ENCODE assay signal across 16 mouse cellular contexts in genomic region chr17:25879750-25880149, GRCm38 (mm10). TPM values are rescaled to one million over a fixed set of nuclear protein-coding genes. Genes with fewer than 3 reads are reported as not detected.
DNase-seq lines count a peak whose midpoint lies in the region; ATAC-seq and TF ChIP-seq lines count a peak whose summit lies in the region.
"Had no signal": no experiment of that assay in that cellular context is flagged by ENCODE, and none has a peak within 500 bp of the region (broad histone marks: within the 10 kb centered on the region; RNA-seq: fewer than 3 reads in every experiment).

No protein-coding gene starts in this region.

- no peak for ATAC-seq in cerebellum, adult (ENCODE audit: insufficient number of reproducible peaks, low FRiP score, low TSS enrichment)
- no peak for ATAC-seq in hindbrain, embryonic 12.5 days (ENCODE audit: low FRiP score)
- ATAC-seq in liver, embryonic 13.5 days (ENCODE audit: low read depth) = no peak
- no peak for ATAC-seq in liver, postnatal 0 days
- ATAC-seq: intestine, embryonic 16.5 days; lung, postnatal 0 days had no signal

- no peak for TF ChIP-seq EP300 in liver, postnatal 0 days (IDR thresholded peaks at IDR 0.05; ENCODE audit: low read depth)

- H3K36me3 ChIP-seq in hindbrain, embryonic 10.5 days = peaks cover 59% of the 10 kb centered on the region
- peaks cover 44% of the 10 kb centered on the region for H3K36me3 ChIP-seq in hindbrain, embryonic 12.5 days
- peaks cover 37% of the 10 kb centered on the region for H3K36me3 ChIP-seq in liver, embryonic 13.5 days
- peaks cover 21% of the 10 kb centered on the region for H3K36me3 ChIP-seq in liver, postnatal 0 days (replicated peaks; ENCODE audit: insufficient read depth, low read length)
- no peaks in the 10 kb centered on the region for H3K36me3 ChIP-seq in myocyte (ENCODE audit: control insufficient read depth, insufficient read depth)

- H3K4me1 ChIP-seq in hindbrain, embryonic 10.5 days (replicated peaks) = peaks cover 93% of the 10 kb centered on the region
- peaks cover 39% of the 10 kb centered on the region for H3K4me1 ChIP-seq in hindbrain, embryonic 12.5 days
- peaks cover 65% of the 10 kb centered on the region for H3K4me1 ChIP-seq in liver, embryonic 13.5 days (replicated peaks)
- H3K4me1 ChIP-seq in liver, postnatal 0 days (ENCODE audit: insufficient read depth) = peaks cover 24% of the 10 kb centered on the region

- no peak for TF ChIP-seq POLR2A in myocyte (IDR thresholded peaks at IDR 0.05; ENCODE audit: insufficient read length, low read depth)

- H3K9ac ChIP-seq in hindbrain, embryonic 12.5 days = no peak overlapping the region
- no peak overlapping the region for H3K9ac ChIP-seq in liver, embryonic 13.5 days
- no peak overlapping the region for H3K9ac ChIP-seq in liver, postnatal 0 days (replicated peaks)
- H3K9ac ChIP-seq: hindbrain, embryonic 14.5 days; liver, embryonic 14.5 days had no signal

- no peak overlapping the region for H3K4me2 ChIP-seq in hindbrain, embryonic 12.5 days (replicated peaks)
- no peak overlapping the region for H3K4me2 ChIP-seq in liver, embryonic 13.5 days
- H3K4me2 ChIP-seq in liver, postnatal 0 days (ENCODE audit: low read depth, low read length) = no peak overlapping the region
- no peak overlapping the region for H3K4me2 ChIP-seq in myocyte (ENCODE audit: low read depth)
- H3K4me2 ChIP-seq: hindbrain, embryonic 14.5 days had no signal

- TF ChIP-seq CTCF in liver, postnatal 0 days (IDR thresholded peaks at IDR 0.05; ENCODE audit: low read depth) = no peak

- peaks cover 4% of the 10 kb centered on the region for H3K79me2 ChIP-seq in myocyte (ENCODE audit: control insufficient read depth, insufficient read depth)

- H3K9me3 ChIP-seq in hindbrain, embryonic 10.5 days = no peaks in the 10 kb centered on the region
- no peaks in the 10 kb centered on the region for H3K9me3 ChIP-seq in hindbrain, embryonic 12.5 days (replicated peaks)
- no peaks in the 10 kb centered on the region for H3K9me3 ChIP-seq in liver, embryonic 13.5 days (replicated peaks)
- no peaks in the 10 kb centered on the region for H3K9me3 ChIP-seq in liver, postnatal 0 days (ENCODE audit: low read length)

- WGBS in hindbrain, embryonic 10.5 days = 66% methylated on average over 8 of the region's 8 CpGs
- 71% methylated on average over 8 of the region's 8 CpGs for WGBS in hindbrain, embryonic 12.5 days
- WGBS in liver, embryonic 13.5 days (ENCODE audit: insufficient replicate concordance) = 77% methylated on average over 8 of the region's 8 CpGs
- WGBS in liver, postnatal 0 days (ENCODE audit: insufficient replicate concordance) = 80% methylated on average over 8 of the region's 8 CpGs

- H3ac ChIP-seq in myocyte (ENCODE audit: control insufficient read depth, insufficient read length) = no peak overlapping the region

- peak; percentile 56 for DNase-seq in cerebellum, adult 11-12 months
- no peak for DNase-seq in hindbrain, embryonic 10.5 days (ENCODE audit: low spot score)
- no peak for DNase-seq in liver, embryonic 13.5 days
- DNase-seq in liver, postnatal 0 days = no peak
- DNase-seq in thymus, adult 18-20 months = no peak
- DNase-seq: gastrocnemius, adult 2 months; heart, adult 18-20 months had no signal

- H3K27ac ChIP-seq in hindbrain, embryonic 10.5 days = peak overlapping the region; percentile 93
- H3K27ac ChIP-seq in hindbrain, embryonic 12.5 days = no peak overlapping the region
- H3K27ac ChIP-seq in liver, embryonic 13.5 days = peak overlapping the region; percentile 44; the same call in 1 of the 2 replicates
- H3K27ac ChIP-seq in liver, postnatal 0 days (ENCODE audit: low read depth) = no peak overlapping the region
- H3K27ac ChIP-seq: gastrocnemius, adult 2 months; hindbrain, embryonic 14.5 days; liver, embryonic 14.5 days had no signal

- H3K4me3 ChIP-seq in hindbrain, embryonic 10.5 days = peak overlapping the region; percentile 29
- no peak overlapping the region for H3K4me3 ChIP-seq in hindbrain, embryonic 12.5 days
- H3K4me3 ChIP-seq in liver, embryonic 13.5 days (replicated peaks) = no peak overlapping the region
- H3K4me3 ChIP-seq in liver, postnatal 0 days (ENCODE audit: low read depth, low read length) = no peak overlapping the region
- H3K4me3 ChIP-seq in myocyte = no peak overlapping the region
- H3K4me3 ChIP-seq: erythroblast, embryonic 14.5 days; gastrocnemius, adult 2 months had no signal

- H3K27me3 ChIP-seq in hindbrain, embryonic 10.5 days (ENCODE audit: insufficient read depth, poor library complexity, severe bottlenecking) = no peaks in the 10 kb centered on the region; the same call in 1 of the 2 replicates
- H3K27me3 ChIP-seq in hindbrain, embryonic 12.5 days = no peaks in the 10 kb centered on the region
- H3K27me3 ChIP-seq in liver, embryonic 13.5 days = no peaks in the 10 kb centered on the region
- H3K27me3 ChIP-seq in liver, postnatal 0 days (ENCODE audit: insufficient read depth, low read length) = no peaks in the 10 kb centered on the region
- H3K27me3 ChIP-seq in myocyte (ENCODE audit: control insufficient read depth, insufficient read depth, insufficient read length) = no peaks in the 10 kb centered on the region
- H3K27me3 ChIP-seq: CH12.LX had no signal

TF ChIP-seq in myocyte, 11 proteins besides CTCF, POLR2A, EP300 and RAD21:
- TF ChIP-seq POLR2AphosphoS2 (IDR thresholded peaks at IDR 0.05; ENCODE audit: insufficient read length, low read depth) = peak; percentile 20
- TF ChIP-seq E2F4 (IDR thresholded peaks at IDR 0.05; ENCODE audit: insufficient read depth) = no peak
- no peak for TF ChIP-seq SRF (IDR thresholded peaks at IDR 0.05; ENCODE audit: control insufficient read depth, insufficient read length, low read depth)
- no peak for TF ChIP-seq MYOD1 (IDR thresholded peaks at IDR 0.05; ENCODE audit: control insufficient read depth in 1 of 3, insufficient read length in 2 of 3, low read depth in 2 of 3)
- no peak for TF ChIP-seq CEBPB (IDR thresholded peaks at IDR 0.05; ENCODE audit: insufficient read depth, poor library complexity, severe bottlenecking)
TF ChIP-seq in myocyte: peak in this region for 1.

RNA-seq across cellular contexts. Expression of gene Wfikkn1, which starts 0.9 kb away (rescaled TPM):
- 5.8 and 26.3 TPM in 2 replicates for polyA plus RNA-seq in hindbrain, embryonic 10.5 days (2016; fragmentation: Nextera tagmentation; extraction: Ambion mirVana)
- polyA plus RNA-seq in hindbrain, embryonic 12.5 days (2016; fragmentation: Nextera tagmentation; extraction: Ambion mirVana) = 0.29 and 0.90 TPM in 2 replicates
- 0.65 and 1.00 TPM in 2 replicates for polyA plus RNA-seq in liver, embryonic 13.5 days (2015; fragmentation: Nextera tagmentation; extraction: Ambion mirVana)
- 0.33 and 0.54 TPM in 2 replicates for polyA plus RNA-seq in liver, postnatal 0 days (2015; fragmentation: Nextera tagmentation; extraction: Ambion mirVana)
- 0.25 TPM for polyA plus RNA-seq in myocyte (2012; fragmentation: generic; extraction: Trizol)

RNA-seq across cellular contexts. Expression of gene Mettl26, which starts 4.9 kb away (rescaled TPM):
- polyA plus RNA-seq in hindbrain, embryonic 10.5 days (2016; fragmentation: Nextera tagmentation; extraction: Ambion mirVana) = 69.9 and 73.9 TPM in 2 replicates
- 48.7 and 53.2 TPM in 2 replicates for polyA plus RNA-seq in hindbrain, embryonic 12.5 days (2016; fragmentation: Nextera tagmentation; extraction: Ambion mirVana)
- polyA plus RNA-seq in liver, embryonic 13.5 days (2015; fragmentation: Nextera tagmentation; extraction: Ambion mirVana) = 43.9 and 46.9 TPM in 2 replicates
- polyA plus RNA-seq in liver, postnatal 0 days (2015; fragmentation: Nextera tagmentation; extraction: Ambion mirVana) = 64.8 and 72.5 TPM in 2 replicates
- 23.6 TPM for polyA plus RNA-seq in myocyte (2012; fragmentation: generic; extraction: Trizol)

RNA-seq across cellular contexts. Expression of gene Mcrip2, which starts 11.2 kb away (rescaled TPM):
- 10.6 and 14.7 TPM in 2 replicates for polyA plus RNA-seq in hindbrain, embryonic 10.5 days (2016; fragmentation: Nextera tagmentation; extraction: Ambion mirVana)
- polyA plus RNA-seq in hindbrain, embryonic 12.5 days (2016; fragmentation: Nextera tagmentation; extraction: Ambion mirVana) = 6.2 and 6.3 TPM in 2 replicates
- polyA plus RNA-seq in liver, embryonic 13.5 days (2015; fragmentation: Nextera tagmentation; extraction: Ambion mirVana) = 62.1 and 66.2 TPM in 2 replicates
- polyA plus RNA-seq in liver, postnatal 0 days (2015; fragmentation: Nextera tagmentation; extraction: Ambion mirVana) = 127 and 143 TPM in 2 replicates
- 36.7 TPM for polyA plus RNA-seq in myocyte (2012; fragmentation: generic; extraction: Trizol)

RNA-seq across cellular contexts. Expression of gene Wdr90, which starts 18.4 kb away (rescaled TPM):
- polyA plus RNA-seq in hindbrain, embryonic 10.5 days (2016; fragmentation: Nextera tagmentation; extraction: Ambion mirVana) = 46.0 and 54.4 TPM in 2 replicates
- polyA plus RNA-seq in hindbrain, embryonic 12.5 days (2016; fragmentation: Nextera tagmentation; extraction: Ambion mirVana) = 30.0 and 31.2 TPM in 2 replicates
- 10.2 and 12.5 TPM in 2 replicates for polyA plus RNA-seq in liver, embryonic 13.5 days (2015; fragmentation: Nextera tagmentation; extraction: Ambion mirVana)
- 2.7 and 3.4 TPM in 2 replicates for polyA plus RNA-seq in liver, postnatal 0 days (2015; fragmentation: Nextera tagmentation; extraction: Ambion mirVana)
- 7.4 TPM for polyA plus RNA-seq in myocyte (2012; fragmentation: generic; extraction: Trizol)

RNA-seq across cellular contexts. Expression of gene Rhot2, which starts 35.1 kb away (rescaled TPM):
- 18.8 and 28.5 TPM in 2 replicates for polyA plus RNA-seq in hindbrain, embryonic 10.5 days (2016; fragmentation: Nextera tagmentation; extraction: Ambion mirVana)
- polyA plus RNA-seq in hindbrain, embryonic 12.5 days (2016; fragmentation: Nextera tagmentation; extraction: Ambion mirVana) = 18.5 and 19.4 TPM in 2 replicates
- 12.8 and 13.5 TPM in 2 replicates for polyA plus RNA-seq in liver, embryonic 13.5 days (2015; fragmentation: Nextera tagmentation; extraction: Ambion mirVana)
- polyA plus RNA-seq in liver, postnatal 0 days (2015; fragmentation: Nextera tagmentation; extraction: Ambion mirVana) = 9.8 and 10.4 TPM in 2 replicates
- polyA plus RNA-seq in myocyte (2012; fragmentation: generic; extraction: Trizol) = 48.3 TPM

Comparison
In these comparisons a context has a peak if more than half of its experiments do, and no peak if none do; other contexts are left out.
1. H3K27ac ChIP-seq: peak in hindbrain, embryonic 10.5 days (single experiment) and liver, embryonic 13.5 days (single experiment); none in hindbrain, embryonic 12.5 days (single experiment) and liver, postnatal 0 days (single experiment).